Mouse (Mus musculus) lung, adult 2 months (tissue): Measurements from ENCODE around the gene Selenot.
A peak's percentile ranks its signal among the peaks of the same experiment; 100 is the strongest.

ENCODE experiments used
- CTCF ChIP-seq: fragments of 200-500 bp; IDR thresholded peaks from 2 replicates; pipeline ENCODE4 v1.5.1; 2011; ENCODE audit warnings: mild to moderate bottlenecking, low read length, control low read depth; ENCODE audit not compliant: insufficient read depth
- POLR2A ChIP-seq: fragments of 200-500 bp; IDR thresholded peaks from 2 replicates; pipeline ENCODE4 v1.6.1; 2011; ENCODE audit warnings: low read depth, mild to moderate bottlenecking, control low read depth, low read length, borderline replicate concordance; ENCODE audit errors: extremely low read depth

- TF ChIP-seq CTCF, result no peak
- peak; percentile 95 for TF ChIP-seq POLR2A
Measured at GRCm38 (mm10) chr3:58576137-58577066, at the start of gene Selenot.
